In genomic region chr4:48042786-48043701, GRCm38 (mm10) we compare ENCODE assay signal across 8 mouse cellular contexts. TPM values are rescaled to one million over a fixed set of nuclear protein-coding genes. Genes with fewer than 3 reads are reported as not detected.
DNase-seq lines count a peak whose midpoint lies in the region; ATAC-seq and TF ChIP-seq lines count a peak whose summit lies in the region.

No protein-coding gene starts in this region.

- peak overlapping the region; percentile 98 for H3K4me2 ChIP-seq in forebrain, embryonic 15.5 days (replicated peaks)
- H3K4me2 ChIP-seq in lung, embryonic 14.5 days: peak overlapping the region; percentile 100

- peak; percentile 61 for TF ChIP-seq POLR2A in olfactory bulb, adult 2 months (IDR thresholded peaks at IDR 0.05; ENCODE audit: insufficient read depth, low read depth, low read length)
- peak; percentile 72; the same call in 1 of the 2 replicates for TF ChIP-seq POLR2A in thymus, adult 2 months (IDR thresholded peaks at IDR 0.05; ENCODE audit: control insufficient read depth, extremely low read depth, insufficient read depth, low read length, poor library complexity)

- peak; percentile 80 for TF ChIP-seq CTCF in layer of hippocampus, adult 2 months (conservative IDR thresholded peaks at IDR 0.05)
- peak; percentile 75 for TF ChIP-seq CTCF in lung, embryonic 14.5 days (IDR thresholded peaks at IDR 0.05; ENCODE audit: low read depth)
- peak; percentile 54; the same call in 1 of the 2 replicates for TF ChIP-seq CTCF in olfactory bulb, adult 2 months (IDR thresholded peaks at IDR 0.05; ENCODE audit: insufficient read depth, low read depth, low read length)
- peak; percentile 59; the same call in 1 of the 2 replicates for TF ChIP-seq CTCF in thymus, adult 2 months (IDR thresholded peaks at IDR 0.05; ENCODE audit: borderline replicate concordance, control insufficient read depth, extremely low read depth, insufficient read depth, low read length, poor library complexity)

- WGBS in forebrain, embryonic 15.5 days: under 1% methylated on average over 103 of the region's 105 CpGs
- WGBS in lung, embryonic 14.5 days: under 1% methylated on average over 99 of the region's 105 CpGs
- WGBS in olfactory bulb, adult 2 months: under 1% methylated on average over 105 of the region's 105 CpGs
- under 1% methylated on average over 105 of the region's 105 CpGs for WGBS in thymus, adult 2 months

- no peaks in the 10 kb centered on the region for H3K36me3 ChIP-seq in forebrain, embryonic 15.5 days
- no peaks in the 10 kb centered on the region for H3K36me3 ChIP-seq in lung, embryonic 14.5 days (ENCODE audit: insufficient read depth)
- no peaks in the 10 kb centered on the region for H3K36me3 ChIP-seq in thymus, adult 2 months (ENCODE audit: control insufficient read depth, insufficient read depth, low read length)

- peak overlapping the region; percentile 86 for H3K4me3 ChIP-seq in forebrain, embryonic 15.5 days
- peak overlapping the region; percentile 88 for H3K4me3 ChIP-seq in layer of hippocampus, adult 2 months
- peak overlapping the region; percentile 64 for H3K4me3 ChIP-seq in lung, embryonic 14.5 days (ENCODE audit: low read depth, low read length)
- H3K4me3 ChIP-seq in olfactory bulb, adult 2 months (ENCODE audit: insufficient read depth, low read depth, low read length): peak overlapping the region; percentile 89
- H3K4me3 ChIP-seq in thymus, adult 2 months (ENCODE audit: control insufficient read depth, insufficient read depth, low read length): peak overlapping the region; percentile 89

- H3K9me3 ChIP-seq in forebrain, embryonic 15.5 days: no peaks in the 10 kb centered on the region
- H3K9me3 ChIP-seq in lung, embryonic 14.5 days (ENCODE audit: low read depth, low read length): no peaks in the 10 kb centered on the region

- peak; percentile 96 for DNase-seq in ES-CJ7 (ENCODE audit: low read depth, low spot score)
- DNase-seq in cerebellum, adult 11 months: peak; percentile 95
- peak; percentile 95 for DNase-seq in heart, postnatal 25 days (ENCODE audit: low spot score)
- peak; percentile 95 to 96 for DNase-seq in layer of hippocampus, adult 2 months (ENCODE audit: low spot score in 2 of 2)
- peak; percentile 97 for DNase-seq in lung, embryonic 14.5 days
- peak; percentile 89 for DNase-seq in thymus, adult 2 months

- peaks cover 44% of the 10 kb centered on the region for H3K4me1 ChIP-seq in forebrain, embryonic 15.5 days
- peaks cover 6% of the 10 kb centered on the region; the same call in 1 of the 2 replicates for H3K4me1 ChIP-seq in lung, embryonic 14.5 days (ENCODE audit: insufficient read depth)
- H3K4me1 ChIP-seq in olfactory bulb, adult 2 months (ENCODE audit: control insufficient read depth, insufficient read depth, low read length): peaks cover 23% of the 10 kb centered on the region
- peaks cover 34% of the 10 kb centered on the region for H3K4me1 ChIP-seq in thymus, adult 2 months (replicated peaks; ENCODE audit: control insufficient read depth, insufficient read depth, low read length)

- ATAC-seq in forebrain, embryonic 15.5 days (replicated peaks): peak; percentile 88
- ATAC-seq in lung, embryonic 14.5 days (ENCODE audit: insufficient read depth): peak; percentile 91

- peaks cover 10% of the 10 kb centered on the region; the same call in 1 of the 2 replicates for H3K27me3 ChIP-seq in forebrain, embryonic 15.5 days
- H3K27me3 ChIP-seq in lung, embryonic 14.5 days (ENCODE audit: insufficient read depth, low read length): peaks cover 28% of the 10 kb centered on the region
- H3K27me3 ChIP-seq in thymus, adult 2 months (ENCODE audit: control insufficient read depth, insufficient read depth, low read length): peaks cover 22% of the 10 kb centered on the region

- intact Hi-C loops in heart, postnatal 25 days (cut with DNase I): no loop called here

- peak overlapping the region; percentile 76 for H3K9ac ChIP-seq in forebrain, embryonic 15.5 days (replicated peaks)
- peak overlapping the region; percentile 75 for H3K9ac ChIP-seq in lung, embryonic 14.5 days

- H3K27ac ChIP-seq in forebrain, embryonic 15.5 days (replicated peaks): peak overlapping the region; percentile 96
- H3K27ac ChIP-seq in layer of hippocampus, adult 2 months: peak overlapping the region; percentile 100
- peak overlapping the region; percentile 97 for H3K27ac ChIP-seq in lung, embryonic 14.5 days (ENCODE audit: low read depth)
- peak overlapping the region; percentile 99 for H3K27ac ChIP-seq in olfactory bulb, adult 2 months (ENCODE audit: insufficient read depth, low read depth, low read length)
- H3K27ac ChIP-seq in thymus, adult 2 months (ENCODE audit: control insufficient read depth, insufficient read depth, low read length): peak overlapping the region; percentile 79

RNA-seq across cellular contexts. Expression of gene Nr4a3, which starts 1.9 kb away (rescaled TPM):
- polyA plus RNA-seq in forebrain, embryonic 15.5 days (2015; fragmentation: Nextera tagmentation; extraction: Ambion mirVana): 7.2 and 8.2 TPM in 2 replicates
- total RNA-seq in heart, postnatal 25 days (2021): 1 to 10 TPM; 2.5 to 5.9 TPM
- 10 to 100 TPM; 63.5 to 68.7 TPM for total RNA-seq in layer of hippocampus, adult 2 months (2021)
- 0.12 and 0.22 TPM in 2 replicates for polyA plus RNA-seq in lung, embryonic 14.5 days (2014; fragmentation: Nextera tagmentation; extraction: Ambion mirVana)
- not detected in 2 replicates for polyA plus RNA-seq in olfactory bulb, adult 2 months (2012; ENCODE audit: insufficient read depth, insufficient read length, low replicate concordance, missing spikeins)
- polyA plus RNA-seq in thymus, adult 2 months (2012; rRNA removed): 39.7 and 46.1 TPM in 2 replicates

Comparison
In these comparisons a context has a peak if more than half of its experiments do, and no peak if none do; other contexts are left out.
1. Peak in every context shown above with its lines: DNase-seq, ATAC-seq, H3K4me3 ChIP-seq and H3K27ac ChIP-seq.